In the genomic region with DNA sequence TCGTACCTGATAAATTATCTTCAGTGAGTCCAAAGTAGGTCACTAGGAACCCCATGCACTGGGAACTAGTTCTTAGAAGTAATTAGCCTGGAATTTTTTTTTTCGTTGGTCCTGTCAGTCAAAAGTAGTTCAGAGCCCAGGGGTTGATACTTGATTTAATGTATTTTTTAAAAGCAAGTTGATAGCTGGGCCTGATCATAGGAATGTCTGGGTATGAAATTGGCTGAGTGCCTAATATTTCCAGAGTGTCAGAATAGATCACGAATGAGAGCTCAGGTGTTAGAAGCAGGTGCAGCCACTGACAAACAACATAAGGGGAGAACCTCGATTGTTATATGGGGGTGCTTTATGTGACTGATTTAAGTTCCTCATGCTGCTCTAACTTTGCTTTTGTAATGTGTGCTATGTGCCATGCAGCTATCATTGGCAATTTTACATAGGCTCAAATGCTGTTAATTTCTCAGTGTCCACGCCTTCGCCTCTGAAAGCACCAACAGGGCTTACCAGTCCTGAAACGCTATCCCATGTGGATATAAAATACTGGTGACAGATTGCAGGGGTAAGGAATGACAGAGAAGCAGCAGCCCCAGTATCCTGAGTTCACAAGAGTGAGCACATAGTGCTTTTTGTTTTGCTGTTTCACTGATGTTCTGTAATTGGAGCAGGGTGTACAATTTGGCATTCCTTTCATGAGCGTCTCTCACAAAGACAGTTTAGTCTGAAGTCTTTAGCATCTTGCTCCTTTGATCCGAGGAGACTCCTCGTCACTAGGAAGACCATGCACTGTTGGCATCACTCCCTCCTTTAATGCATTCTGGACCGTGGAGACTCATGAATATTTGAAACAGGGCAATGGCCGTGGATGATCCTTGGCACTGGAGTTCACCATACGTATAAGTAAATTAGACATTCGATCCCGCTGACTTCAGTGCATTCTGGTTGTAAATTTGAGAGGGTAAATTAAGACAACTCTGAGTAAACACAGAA, we compare ENCODE assay signal across 13 mouse cellular contexts.
DNase-seq lines count a peak whose midpoint lies in the region; ATAC-seq and TF ChIP-seq lines count a peak whose summit lies in the region.
"Had no signal": no experiment of that assay in that cellular context is flagged by ENCODE, and none has a peak within 500 bp of the region (broad histone marks: within the 10 kb centered on the region; RNA-seq: fewer than 3 reads in every experiment).

No protein-coding gene starts in this region.

- no peak overlapping the region for H3K27ac ChIP-seq in kidney, embryonic 15.5 days
- H3K27ac ChIP-seq in embryonic facial prominence, embryonic 13.5 days: no peak overlapping the region
- peak overlapping the region; percentile 23; the same call in 1 of the 2 replicates for H3K27ac ChIP-seq in hindbrain, postnatal 0 days
- H3K27ac ChIP-seq: limb, embryonic 12.5 days had no signal

- H3K9me3 ChIP-seq in kidney, embryonic 15.5 days (replicated peaks): no peaks in the 10 kb centered on the region
- no peaks in the 10 kb centered on the region for H3K9me3 ChIP-seq in embryonic facial prominence, embryonic 13.5 days
- H3K9me3 ChIP-seq in hindbrain, postnatal 0 days (ENCODE audit: low read length): no peaks in the 10 kb centered on the region
- H3K9me3 ChIP-seq: limb, embryonic 12.5 days had no signal

- 0 out of 2 replicates have a peak, but pooled peaks cover 3% of the 10 kb centered on the region for H3K4me1 ChIP-seq in kidney, embryonic 15.5 days
- peaks cover 7% of the 10 kb centered on the region; the same call in 1 of the 2 replicates for H3K4me1 ChIP-seq in embryonic facial prominence, embryonic 13.5 days
- H3K4me1 ChIP-seq in hindbrain, postnatal 0 days (ENCODE audit: insufficient read depth, low read length): no peaks in the 10 kb centered on the region
- H3K4me1 ChIP-seq: limb, embryonic 12.5 days had no signal

- 38% methylated on average over 15 of the region's 15 CpGs for WGBS in kidney, embryonic 15.5 days
- WGBS in embryonic facial prominence, embryonic 13.5 days: 36% methylated on average over 15 of the region's 15 CpGs
- WGBS in hindbrain, postnatal 0 days: 31% methylated on average over 15 of the region's 15 CpGs

- no peak overlapping the region for H3K4me3 ChIP-seq in kidney, embryonic 15.5 days (replicated peaks)
- H3K4me3 ChIP-seq in embryonic facial prominence, embryonic 13.5 days: no peak overlapping the region
- H3K4me3 ChIP-seq in hindbrain, postnatal 0 days (ENCODE audit: low read length): no peak overlapping the region
- H3K4me3 ChIP-seq: limb, embryonic 12.5 days had no signal

- DNase-seq in cerebellum, adult 9-10 months: peak; percentile 60
- DNase-seq in cerebellum, adult 11-12 months: no peak
- DNase-seq in kidney, postnatal 10 days: no peak
- DNase-seq in hindbrain, postnatal 0 days (ENCODE audit: low spot score): peak; percentile 49
- DNase-seq in gastrocnemius, postnatal 4 days (ENCODE audit: low spot score in 2 of 2): no peak
- DNase-seq: adrenal gland, postnatal 10 days; heart, postnatal 14 days; kidney, adult 18-20 months; liver, postnatal 0 days had no signal

- no peaks in the 10 kb centered on the region for H3K36me3 ChIP-seq in kidney, embryonic 15.5 days
- no peaks in the 10 kb centered on the region for H3K36me3 ChIP-seq in embryonic facial prominence, embryonic 13.5 days
- no peaks in the 10 kb centered on the region for H3K36me3 ChIP-seq in hindbrain, postnatal 0 days (ENCODE audit: insufficient read depth, low read length)
- H3K36me3 ChIP-seq: limb, embryonic 12.5 days had no signal

- no peak overlapping the region for H3K9ac ChIP-seq in kidney, embryonic 15.5 days
- H3K9ac ChIP-seq in embryonic facial prominence, embryonic 13.5 days: no peak overlapping the region
- no peak overlapping the region for H3K9ac ChIP-seq in hindbrain, postnatal 0 days (replicated peaks; ENCODE audit: low read length)
- H3K9ac ChIP-seq: limb, embryonic 12.5 days; liver, postnatal 0 days had no signal

- TF ChIP-seq CTCF in hindbrain, postnatal 0 days (IDR thresholded peaks at IDR 0.05; ENCODE audit: low read depth): no peak

- H3K4me2 ChIP-seq in kidney, embryonic 15.5 days: no peak overlapping the region
- H3K4me2 ChIP-seq in embryonic facial prominence, embryonic 13.5 days: 0 out of 2 replicates have a peak overlapping the region, but pooled peaks have one; percentile 16
- peak overlapping the region; percentile 5; the same call in 1 of the 2 replicates for H3K4me2 ChIP-seq in hindbrain, postnatal 0 days (ENCODE audit: low read depth, low read length)
- H3K4me2 ChIP-seq: limb, embryonic 12.5 days had no signal

- peak; percentile 64 for ATAC-seq in kidney, embryonic 15.5 days (replicated peaks; ENCODE audit: low FRiP score)
- no peak for ATAC-seq in embryonic facial prominence, embryonic 13.5 days (ENCODE audit: insufficient number of reproducible peaks, insufficient read depth, low FRiP score, low TSS enrichment, low read depth)
- ATAC-seq in hindbrain, postnatal 0 days: peak; percentile 75
- no peak for ATAC-seq in megakaryocyte-erythroid progenitor cell, adult 5-6 weeks (replicated peaks; ENCODE audit: low FRiP score, low TSS enrichment, poor library complexity, severe bottlenecking)
- ATAC-seq: liver, postnatal 0 days had no signal

- H3K27me3 ChIP-seq in kidney, embryonic 15.5 days: no peaks in the 10 kb centered on the region
- H3K27me3 ChIP-seq in embryonic facial prominence, embryonic 13.5 days: no peaks in the 10 kb centered on the region
- H3K27me3 ChIP-seq in hindbrain, postnatal 0 days (ENCODE audit: insufficient read depth, low read length): no peaks in the 10 kb centered on the region
- H3K27me3 ChIP-seq: limb, embryonic 12.5 days had no signal

Comparison
In these comparisons a context has a peak if more than half of its experiments do, and no peak if none do; other contexts are left out.
1. DNase-seq: peak in cerebellum, adult 9-10 months (single experiment) and hindbrain, postnatal 0 days (single experiment); none in cerebellum, adult 11-12 months (single experiment), kidney, postnatal 10 days (single experiment) and gastrocnemius, postnatal 4 days (0 of 2).
2. ATAC-seq: peak in kidney, embryonic 15.5 days (single experiment) and hindbrain, postnatal 0 days (single experiment); none in embryonic facial prominence, embryonic 13.5 days (single experiment) and megakaryocyte-erythroid progenitor cell, adult 5-6 weeks (single experiment).